Mouse (Mus musculus) kidney, adult 11 months (tissue): ENCODE results near the gene Atp6v0d1.
"Not testable (repeated sequence)": the region's sequence is repeated elsewhere in the genome, so short reads cannot be mapped to it uniquely, and the experiment has no call there.

Experiments
- DNase-seq: peaks from one replicate; pipeline ENCODE4 v3.0.0; 2022

Gene Atp6v0d1

GRCm38 (mm10) chr8:105565952-105566702 is at the start of gene Atp6v0d1:
Atp6v0d1 (minus strand) TSS chr8:105566047.
- DNase-seq = peak; percentile 100

GRCm38 (mm10) chr8:105613830-105614511 is 48.1 kb upstream of the Atp6v0d1 start:
- peak; percentile 72 for DNase-seq

GRCm38 (mm10) chr8:105613037-105613436 is 47.2 kb upstream of the Atp6v0d1 start:
- no peak for DNase-seq

DNA sequence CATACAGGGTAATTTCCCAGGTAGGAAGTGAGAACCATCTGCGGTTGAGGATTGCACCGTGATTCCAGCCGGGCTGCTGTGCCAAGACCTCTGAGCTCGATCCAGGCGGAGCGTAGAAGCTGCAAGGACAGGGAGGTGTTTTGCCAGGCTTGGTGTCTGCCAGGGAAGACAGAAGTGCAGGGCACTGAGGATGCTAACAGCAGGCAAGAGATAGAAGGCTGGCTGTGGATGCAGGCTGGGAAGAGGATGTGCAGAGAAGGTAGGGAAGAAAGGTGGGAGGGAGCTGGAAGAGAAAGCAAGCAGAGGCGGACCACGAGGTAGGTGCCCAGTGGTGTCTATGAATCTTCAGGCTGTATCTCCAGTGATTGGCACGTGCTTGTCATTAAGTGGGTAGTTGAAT is 46.0 kb upstream of the Atp6v0d1 start:
- no peak for DNase-seq

DNA sequence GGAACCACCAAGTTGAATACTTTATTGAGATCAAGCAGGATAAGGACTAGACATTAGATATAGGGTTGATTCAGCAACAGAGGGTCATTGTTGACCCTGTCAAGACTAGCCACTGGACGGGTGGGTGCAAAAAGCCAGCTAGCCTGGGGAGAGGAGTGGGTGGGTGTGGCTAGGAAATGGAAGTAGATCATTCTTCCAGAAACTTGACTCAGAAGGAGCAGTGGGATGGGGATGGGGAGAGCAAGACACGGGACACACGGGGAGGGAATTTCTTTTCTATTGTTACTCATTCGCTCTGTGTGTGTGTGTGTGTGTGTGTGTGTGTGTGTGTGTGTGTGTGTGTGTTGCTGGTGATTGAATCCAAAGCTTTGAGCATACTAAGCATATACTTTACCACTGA is 43.9 kb upstream of the Atp6v0d1 start:
- DNase-seq = peak; percentile 1

GRCm38 (mm10) chr8:105609355-105609754 is 43.5 kb upstream of the Atp6v0d1 start:
- peak; percentile 2 for DNase-seq

DNA sequence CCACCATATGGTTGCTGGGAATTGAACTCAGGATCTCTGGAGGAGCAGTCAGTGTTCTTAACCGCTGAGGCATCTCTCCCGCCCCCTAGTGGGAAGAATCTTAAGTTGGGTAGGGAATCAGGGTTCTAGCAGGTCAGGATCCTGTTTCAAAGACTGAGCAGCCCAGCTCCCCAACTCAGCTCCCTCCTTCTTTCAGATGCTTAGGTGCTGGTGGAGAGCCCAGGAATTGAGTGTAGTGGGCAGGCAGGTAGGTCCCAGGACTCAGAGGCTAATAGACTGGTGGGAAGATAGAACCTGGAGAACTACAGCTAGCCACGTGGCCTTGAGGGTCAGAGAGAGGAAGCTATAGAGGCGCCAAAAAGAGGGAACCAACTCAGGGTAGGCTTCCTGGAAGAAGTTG is 41.8 kb upstream of the Atp6v0d1 start:
- no peak for DNase-seq

- no peak for DNase-seq
Observed at GRCm38 (mm10) chr8:105607062-105607461, 41.2 kb upstream of the Atp6v0d1 start.

- DNase-seq = peak; percentile 89
Observed at GRCm38 (mm10) chr8:105606189-105607023, 40.6 kb upstream of the Atp6v0d1 start.

DNA sequence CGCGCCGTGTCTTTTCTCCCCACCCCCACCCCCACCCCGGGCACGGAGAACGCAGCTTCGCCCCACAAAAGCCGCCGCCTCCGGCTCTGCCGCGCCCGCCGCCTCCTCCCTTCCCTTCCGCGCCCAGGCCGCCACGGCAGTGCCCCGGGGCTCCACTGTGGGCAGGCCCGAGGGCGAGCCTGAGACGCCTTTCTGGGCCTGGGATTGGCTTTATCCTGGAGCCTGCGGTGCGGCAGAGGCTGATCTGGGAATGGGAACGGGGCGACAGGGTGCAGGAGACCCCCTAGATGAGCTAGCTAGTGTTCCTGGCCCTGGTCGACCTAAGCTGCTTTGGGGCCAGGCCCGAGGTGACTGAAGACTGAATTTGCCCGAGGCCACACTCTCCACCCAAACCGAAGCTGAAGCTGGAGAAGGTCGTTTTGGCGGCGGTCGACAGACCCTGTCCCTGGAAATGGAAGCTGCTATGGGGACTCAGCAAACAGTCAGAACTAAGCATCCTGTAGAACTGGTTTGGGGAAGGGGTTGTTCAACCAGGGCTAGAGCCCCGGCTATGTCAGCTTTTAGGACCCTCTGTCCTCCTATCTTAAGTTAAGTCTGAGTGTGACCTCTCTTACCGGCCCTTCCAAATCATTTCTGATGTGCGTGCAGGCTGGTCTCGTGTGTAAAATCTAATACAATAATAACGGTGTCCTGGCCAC is 39.8 kb upstream of the Atp6v0d1 start:
- DNase-seq = peak; percentile 39

- DNase-seq = peak; percentile 70
Observed at GRCm38 (mm10) chr8:105604804-105605381, 39.0 kb upstream of the Atp6v0d1 start, which contains the start of gene Ripor1. Ripor1 (plus strand) TSS chr8:105605255.

DNA sequence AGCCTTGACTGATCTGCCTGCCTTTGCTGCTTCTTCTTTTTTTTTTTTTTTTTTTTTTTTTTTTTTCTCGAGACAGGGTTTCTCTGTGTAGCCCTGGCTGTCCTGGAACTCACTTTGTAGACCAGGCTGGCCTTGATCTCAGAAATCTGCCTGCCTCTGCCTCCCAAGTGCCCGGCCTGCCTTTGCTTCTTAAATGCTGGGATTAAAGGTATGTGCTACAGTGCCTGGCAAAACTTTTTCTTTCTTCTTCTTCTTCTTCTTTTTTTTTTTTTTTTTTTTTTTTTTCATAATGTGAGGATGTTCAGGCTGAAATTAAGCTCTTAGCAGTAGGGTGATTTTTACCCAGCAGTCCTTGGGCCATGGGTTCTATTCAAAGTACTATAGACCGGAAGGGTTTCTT is 36.7 kb upstream of the Atp6v0d1 start:
- not testable (repeated sequence) for DNase-seq

DNA sequence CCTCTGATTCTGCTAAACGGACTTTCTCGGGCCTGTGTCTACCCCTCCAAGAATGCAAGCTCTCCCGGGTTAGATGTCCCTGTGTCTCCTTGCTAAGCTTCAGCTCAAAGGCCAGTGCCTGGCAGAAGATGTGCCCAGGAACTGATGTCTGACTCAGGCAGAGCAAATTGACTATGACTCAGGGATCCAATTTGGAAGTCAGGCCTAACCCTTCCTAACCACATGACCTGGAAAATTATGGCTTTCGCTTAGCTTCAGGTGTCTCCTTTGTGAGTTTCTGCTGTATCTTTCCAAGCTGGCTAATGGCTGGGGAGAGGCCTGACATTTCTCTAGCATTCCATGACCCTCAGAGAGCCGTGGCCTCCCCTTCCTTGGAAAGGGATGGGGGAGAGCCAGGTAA is 35.5 kb upstream of the Atp6v0d1 start:
- DNase-seq = no peak

DNA sequence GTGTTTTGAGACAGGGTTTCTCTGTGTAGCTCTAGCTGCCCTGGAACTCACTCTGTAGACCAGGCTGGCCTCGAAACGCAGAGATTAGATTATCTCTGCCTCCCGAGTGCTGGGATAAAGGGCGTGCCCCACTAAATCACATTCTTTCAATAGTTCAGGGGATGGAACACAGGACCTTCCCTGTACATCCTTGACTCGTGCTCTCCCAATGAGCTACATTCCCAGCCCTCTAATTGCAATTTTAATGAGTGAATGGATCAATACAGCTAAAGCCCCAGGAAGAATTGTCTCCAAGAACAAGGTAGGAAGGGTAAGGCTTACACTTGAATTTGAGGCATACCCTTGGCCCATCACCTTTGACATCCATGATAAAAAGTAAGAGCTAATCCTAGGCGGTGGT is 32.9 kb upstream of the Atp6v0d1 start:
- DNase-seq = no peak

GRCm38 (mm10) chr8:105596362-105597034 is 30.7 kb upstream of the Atp6v0d1 start:
- peak; percentile 86 for DNase-seq

GRCm38 (mm10) chr8:105594451-105595242 is 28.8 kb upstream of the Atp6v0d1 start:
- DNase-seq = peak; percentile 85

GRCm38 (mm10) chr8:105593859-105594258 is 28.0 kb upstream of the Atp6v0d1 start:
- no peak for DNase-seq

GRCm38 (mm10) chr8:105592431-105592830 is 26.6 kb upstream of the Atp6v0d1 start:
- DNase-seq = no peak

GRCm38 (mm10) chr8:105579719-105580118 is 13.9 kb upstream of the Atp6v0d1 start:
- DNase-seq = no peak

DNA sequence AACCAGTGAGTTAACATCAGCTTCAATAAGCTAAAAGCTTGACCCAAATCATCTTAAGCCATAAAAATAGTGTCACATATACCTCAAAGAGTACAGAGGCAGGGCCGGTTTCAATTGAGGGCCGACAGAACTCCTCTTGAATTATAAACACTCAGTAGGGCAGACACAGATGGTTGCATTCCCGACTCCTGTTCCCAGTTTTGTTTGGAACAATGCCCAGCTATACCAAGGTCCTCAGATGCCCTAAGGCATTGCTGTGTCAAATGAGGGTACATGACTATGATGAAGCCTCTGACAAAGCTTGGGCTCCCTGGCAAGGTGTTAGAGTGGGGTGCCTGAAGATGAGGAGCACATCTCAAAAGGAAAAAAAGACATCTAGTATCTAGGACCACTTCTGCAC is 9.7 kb upstream of the Atp6v0d1 start:
- DNase-seq = no peak

DNA sequence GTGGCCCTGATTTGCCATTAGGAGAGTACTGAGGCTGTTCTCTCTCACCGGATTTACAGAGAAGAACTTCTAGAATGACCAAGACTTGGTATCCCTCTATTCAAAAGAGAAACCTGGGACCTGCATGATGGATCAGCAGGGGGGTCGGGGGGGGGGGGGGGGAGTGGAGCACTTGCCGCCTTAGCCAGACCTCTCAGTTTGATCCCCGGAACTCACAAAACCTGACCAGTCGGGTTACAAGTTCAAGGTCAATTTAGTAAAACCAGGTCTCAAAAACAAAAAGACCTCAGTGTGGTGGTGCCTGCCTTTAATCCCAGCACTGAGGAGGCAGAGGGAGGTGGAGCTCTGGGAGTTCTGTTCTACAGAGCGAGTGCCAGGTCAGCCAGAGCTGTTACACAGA is 8.9 kb upstream of the Atp6v0d1 start:
- no peak for DNase-seq
